Mouse (Mus musculus) hindbrain, embryonic 10.5 days (tissue): ENCODE measurements around the gene Ube2d1. TPM values are rescaled to one million over a fixed set of nuclear protein-coding genes. Genes with fewer than 3 reads are reported as not detected.

Experiments used
- polyA plus RNA-seq: library from polyadenylated mRNA; unstranded; fragments of >200 nt; fragmentation: Nextera tagmentation; extraction: Ambion mirVana; gene quantifications from 2 replicates; pipeline ENCODE4 v1.2.1, GENCODE M21; 2016

The Ube2d1 gene
- polyA plus RNA-seq, 1 experiment from 2014 or later = 147 TPM

Other genes starting within 250 kb of the Ube2d1 start
- 5.4 and 5.5 TPM in 2 replicates for gene Bicc1, start 125.6 kb downstream of the Ube2d1 start, polyA plus RNA-seq
- gene Tfam, start 47.0 kb downstream of the Ube2d1 start, polyA plus RNA-seq = 66.9 and 78.3 TPM in 2 replicates
- gene Cisd1, start 59.7 kb upstream of the Ube2d1 start, polyA plus RNA-seq = 148 and 166 TPM in 2 replicates
- 15.5 and 20.0 TPM in 2 replicates for gene Ipmk, start 62.5 kb upstream of the Ube2d1 start, polyA plus RNA-seq